Mouse (Mus musculus): Measurements from ENCODE around the gene Notch4. TPM values are rescaled to one million over a fixed set of nuclear protein-coding genes. Genes with fewer than 3 reads are reported as not detected.

Gene Notch4
- polyA plus RNA-seq, 1 experiment from 2014 or later, result 8.7 TPM

GRCm38 (mm10) chr17:34630761-34631301, 66.8 kb downstream of the Notch4 start:
- H3K9me3 ChIP-seq (replicated peaks), result no peaks in the 10 kb centered on the region
- 2% methylated on average over 48 of the region's 48 CpGs for WGBS
- H3K9ac ChIP-seq, result peak overlapping the region; percentile 7; the same call in 1 of the 2 replicates
- no peak overlapping the region for H3K27ac ChIP-seq
- peak overlapping the region; percentile 94 for H3K4me2 ChIP-seq
- H3K36me3 ChIP-seq, result no peaks in the 10 kb centered on the region
- ATAC-seq (replicated peaks; ENCODE audit: low FRiP score), result no peak
- H3K4me1 ChIP-seq, result peaks cover 63% of the 10 kb centered on the region
- H3K4me3 ChIP-seq (replicated peaks), result peak overlapping the region; percentile 48
- H3K27me3 ChIP-seq, result peaks cover 28% of the 10 kb centered on the region

- 7% methylated on average over 12 of the region's 12 CpGs for whole genome bisulfite sequencing
- no peak overlapping the region for H3K27ac ChIP-seq
- H3K4me1 ChIP-seq, result peaks cover 55% of the 10 kb centered on the region
- peak overlapping the region; percentile 94 for H3K4me2 ChIP-seq
- no peak for ATAC-seq (replicated peaks; ENCODE audit: low FRiP score)
- peak overlapping the region; percentile 48 for H3K4me3 ChIP-seq (replicated peaks)
- peaks cover 28% of the 10 kb centered on the region for H3K27me3 ChIP-seq
- H3K9me3 ChIP-seq (replicated peaks), result no peaks in the 10 kb centered on the region
- peak overlapping the region; percentile 38; the same call in 1 of the 2 replicates for H3K9ac ChIP-seq
- no peaks in the 10 kb centered on the region for H3K36me3 ChIP-seq
These were observed 67.6 kb downstream of the Notch4 start for GRCm38 (mm10) chr17:34631647-34632046.

GRCm38 (mm10) chr17:34632261-34632691, 68.2 kb downstream of the Notch4 start:
- peak overlapping the region; percentile 94 for H3K4me2 ChIP-seq
- peaks cover 52% of the 10 kb centered on the region for H3K4me1 ChIP-seq
- H3K27ac ChIP-seq, result no peak overlapping the region
- H3K4me3 ChIP-seq (replicated peaks), result peak overlapping the region; percentile 48
- peak overlapping the region; percentile 38; the same call in 1 of the 2 replicates for H3K9ac ChIP-seq
- no peaks in the 10 kb centered on the region for H3K36me3 ChIP-seq
- ATAC-seq (replicated peaks; ENCODE audit: low FRiP score), result peak; percentile 47
- H3K9me3 ChIP-seq (replicated peaks), result no peaks in the 10 kb centered on the region
- peaks cover 28% of the 10 kb centered on the region for H3K27me3 ChIP-seq
- WGBS, result 1% methylated on average over 26 of the region's 26 CpGs

GRCm38 (mm10) chr17:34635671-34636070, 71.6 kb downstream of the Notch4 start:
- 75% methylated on average over 2 of the region's 2 CpGs for WGBS
- ATAC-seq (replicated peaks; ENCODE audit: low FRiP score), result no peak
- Histone ChIP-seq H3K27me3 (peaks cover 17% of the 10 kb centered on the region), H3K9ac (no peak overlapping the region), H3K4me2 (no peak overlapping the region), H3K36me3 (no peaks in the 10 kb centered on the region), H3K4me3 (replicated peaks) (no peak overlapping the region), H3K9me3 (replicated peaks) (no peaks in the 10 kb centered on the region), H3K27ac (no peak overlapping the region), H3K4me1 (peaks cover 24% of the 10 kb centered on the region)

GRCm38 (mm10) chr17:34637459-34637858, 73.4 kb downstream of the Notch4 start:
- Histone ChIP-seq H3K27me3 (no peaks in the 10 kb centered on the region), H3K4me1 (peaks cover 15% of the 10 kb centered on the region), H3K4me3 (replicated peaks) (no peak overlapping the region), H3K9ac (no peak overlapping the region), H3K4me2 (no peak overlapping the region), H3K27ac (no peak overlapping the region), H3K36me3 (no peaks in the 10 kb centered on the region), H3K9me3 (replicated peaks) (no peaks in the 10 kb centered on the region)
- no peak for ATAC-seq (replicated peaks; ENCODE audit: low FRiP score)
- WGBS, result 61% methylated on average over 3 of the region's 3 CpGs

Other genes with a start within 250 kb of the Notch4 start
- not detected in 2 replicates for gene H2-Eb2, start 238.6 kb upstream of the Notch4 start, polyA plus RNA-seq (2015; fragmentation: Nextera tagmentation; extraction: Ambion mirVana)
- 0.08 and 0.16 TPM in 2 replicates for gene Btnl2, start 209.4 kb upstream of the Notch4 start, polyA plus RNA-seq (2015; fragmentation: Nextera tagmentation; extraction: Ambion mirVana)
- gene Btnl1, start 187.1 kb upstream of the Notch4 start, polyA plus RNA-seq (2015; fragmentation: Nextera tagmentation; extraction: Ambion mirVana), result not detected in 2 replicates
- 0.32 and 0.77 TPM in 2 replicates for gene BC051142, start 165.4 kb upstream of the Notch4 start, polyA plus RNA-seq (2015; fragmentation: Nextera tagmentation; extraction: Ambion mirVana)
- 0.09 TPM in 1 of 2 replicates, not detected in the other for gene Btnl4, start 87.0 kb upstream of the Notch4 start, polyA plus RNA-seq (2015; fragmentation: Nextera tagmentation; extraction: Ambion mirVana)
- gene Btnl6, start 46.9 kb upstream of the Notch4 start, polyA plus RNA-seq (2015; fragmentation: Nextera tagmentation; extraction: Ambion mirVana), result not detected in 2 replicates
- gene Gpsm3, start 25.5 kb downstream of the Notch4 start, polyA plus RNA-seq (2015; fragmentation: Nextera tagmentation; extraction: Ambion mirVana), result 20.8 and 22.6 TPM in 2 replicates
- 14.9 and 16.7 TPM in 2 replicates for gene Pbx2, start 27.0 kb downstream of the Notch4 start, polyA plus RNA-seq (2015; fragmentation: Nextera tagmentation; extraction: Ambion mirVana)
- 6.5 and 7.5 TPM in 2 replicates for gene Ager, start 33.6 kb downstream of the Notch4 start, polyA plus RNA-seq (2015; fragmentation: Nextera tagmentation; extraction: Ambion mirVana)
- 166 and 168 TPM in 2 replicates for gene Rnf5, start 39.4 kb downstream of the Notch4 start, polyA plus RNA-seq (2015; fragmentation: Nextera tagmentation; extraction: Ambion mirVana)
- gene Agpat1, start 40.0 kb downstream of the Notch4 start, polyA plus RNA-seq (2015; fragmentation: Nextera tagmentation; extraction: Ambion mirVana), result 60.8 and 72.2 TPM in 2 replicates
- 3.5 and 4.4 TPM in 2 replicates for gene Egfl8, start 51.7 kb downstream of the Notch4 start, polyA plus RNA-seq (2015; fragmentation: Nextera tagmentation; extraction: Ambion mirVana)
- gene Ppt2, start 64.2 kb downstream of the Notch4 start, polyA plus RNA-seq (2015; fragmentation: Nextera tagmentation; extraction: Ambion mirVana), result 36.5 and 39.1 TPM in 2 replicates
- gene Prrt1, start 65.3 kb downstream of the Notch4 start, polyA plus RNA-seq (2015; fragmentation: Nextera tagmentation; extraction: Ambion mirVana), result 0.24 and 0.35 TPM in 2 replicates
- 17.2 and 18.4 TPM in 2 replicates for gene Fkbpl, start 80.5 kb downstream of the Notch4 start, polyA plus RNA-seq (2015; fragmentation: Nextera tagmentation; extraction: Ambion mirVana)
- 86.2 and 98.2 TPM in 2 replicates for gene Atf6b, start 82.9 kb downstream of the Notch4 start, polyA plus RNA-seq (2015; fragmentation: Nextera tagmentation; extraction: Ambion mirVana)
- 0.35 and 0.75 TPM in 2 replicates for gene Tnxb, start 106.3 kb downstream of the Notch4 start, polyA plus RNA-seq (2015; fragmentation: Nextera tagmentation; extraction: Ambion mirVana)
- 0.73 and 2.0 TPM in 2 replicates for gene C4b, start 179.6 kb downstream of the Notch4 start, polyA plus RNA-seq (2015; fragmentation: Nextera tagmentation; extraction: Ambion mirVana)
- 11.1 and 45.4 TPM in 2 replicates for gene Cyp21a1, start 240.3 kb downstream of the Notch4 start, polyA plus RNA-seq (2015; fragmentation: Nextera tagmentation; extraction: Ambion mirVana)

All from kidney, embryonic 15.5 days (tissue).